9 mouse cellular contexts compared by ENCODE assay signal in genomic region chr11:120101036-120101435, GRCm38 (mm10). TPM values are rescaled to one million over a fixed set of nuclear protein-coding genes. Genes with fewer than 3 reads are reported as not detected.
DNase-seq lines count a peak whose midpoint lies in the region; ATAC-seq and TF ChIP-seq lines count a peak whose summit lies in the region.
"Had no signal": no experiment of that assay in that cellular context is flagged by ENCODE, and none has a peak within 500 bp of the region (broad histone marks: within the 10 kb centered on the region; RNA-seq: fewer than 3 reads in every experiment).

No protein-coding gene starts in this region.

- 1% methylated on average over 3 of the region's 3 CpGs for WGBS in intestine, postnatal 0 days
- 2% methylated on average over 3 of the region's 3 CpGs for WGBS in intestine, embryonic 15.5 days
- under 1% methylated on average over 3 of the region's 3 CpGs for WGBS in kidney, adult 2 months

- no peak overlapping the region for H3K4me2 ChIP-seq in intestine, postnatal 0 days (replicated peaks; ENCODE audit: low read depth)
- no peak overlapping the region for H3K4me2 ChIP-seq in intestine, embryonic 15.5 days (replicated peaks)
- H3K4me2 ChIP-seq: embryonic facial prominence, embryonic 15.5 days had no signal

- peak; percentile 94 for TF ChIP-seq CTCF in intestine, postnatal 0 days (IDR thresholded peaks at IDR 0.05; ENCODE audit: low read depth)
- peak; percentile 86 for TF ChIP-seq CTCF in kidney, adult 2 months (conservative IDR thresholded peaks at IDR 0.05; ENCODE audit: insufficient read depth, insufficient read length, low read depth, low read length)

- H3K9me3 ChIP-seq in intestine, postnatal 0 days (ENCODE audit: control insufficient read depth): no peaks in the 10 kb centered on the region
- H3K9me3 ChIP-seq in intestine, embryonic 15.5 days: no peaks in the 10 kb centered on the region
- H3K9me3 ChIP-seq: embryonic facial prominence, embryonic 15.5 days had no signal

- peaks cover 11% of the 10 kb centered on the region; the same call in 1 of the 2 replicates for H3K4me1 ChIP-seq in intestine, postnatal 0 days (replicated peaks; ENCODE audit: control insufficient read depth, insufficient read depth, low read length)
- H3K4me1 ChIP-seq in intestine, embryonic 15.5 days (replicated peaks): peaks cover 16% of the 10 kb centered on the region
- peaks cover 2% of the 10 kb centered on the region; the same call in 1 of the 2 replicates for H3K4me1 ChIP-seq in kidney, adult 2 months (ENCODE audit: control insufficient read depth, insufficient read depth, low read length)

- no peak overlapping the region for H3K27ac ChIP-seq in intestine, postnatal 0 days (ENCODE audit: low read depth, low read length)
- no peak overlapping the region for H3K27ac ChIP-seq in intestine, embryonic 15.5 days
- peak overlapping the region; percentile 27; the same call in 1 of the 2 replicates for H3K27ac ChIP-seq in kidney, adult 2 months (ENCODE audit: insufficient read depth, low read depth, low read length)
- H3K27ac ChIP-seq: embryonic facial prominence, embryonic 15.5 days had no signal

- H3K4me3 ChIP-seq in intestine, postnatal 0 days (ENCODE audit: low read depth, low read length): no peak overlapping the region
- no peak overlapping the region for H3K4me3 ChIP-seq in intestine, embryonic 15.5 days (replicated peaks)
- H3K4me3 ChIP-seq in kidney, adult 2 months (ENCODE audit: insufficient read depth, low read depth, low read length): no peak overlapping the region
- H3K4me3 ChIP-seq: embryonic facial prominence, embryonic 15.5 days had no signal

- ATAC-seq in intestine, postnatal 0 days: no peak
- ATAC-seq in intestine, embryonic 15.5 days: no peak

- H3K27me3 ChIP-seq in intestine, postnatal 0 days (replicated peaks; ENCODE audit: control insufficient read depth, insufficient read depth, low read length): no peaks in the 10 kb centered on the region
- no peaks in the 10 kb centered on the region for H3K27me3 ChIP-seq in intestine, embryonic 15.5 days (replicated peaks)
- no peaks in the 10 kb centered on the region for H3K27me3 ChIP-seq in kidney, adult 2 months (replicated peaks; ENCODE audit: control insufficient read depth, insufficient read depth, low read length)
- H3K27me3 ChIP-seq: embryonic facial prominence, embryonic 15.5 days had no signal

- DNase-seq in c-Kit-positive CD71-positive TER-119-positive erythroid progenitor cells, embryonic 14.5 days (ENCODE audit: low spot score): peak; percentile 65
- DNase-seq in frontal cortex, postnatal 36 days (ENCODE audit: low spot score in 2 of 2): peak; percentile 73 to 78
- DNase-seq in kidney, adult 2 months: peak; percentile 86
- peak; percentile 65 for DNase-seq in liver
- peak; percentile 85 for DNase-seq in naive thymus-derived CD4-positive, alpha-beta T cell, adult 2 months (ENCODE audit: low read depth)
- DNase-seq in telencephalon, adult 2 months (ENCODE audit: low read depth, low spot score): peak; percentile 41

- TF ChIP-seq POLR2A in kidney, adult 2 months (IDR thresholded peaks at IDR 0.05; ENCODE audit: low read depth, low read length): no peak

- H3K9ac ChIP-seq in intestine, postnatal 0 days (ENCODE audit: low read depth, low read length): no peak overlapping the region
- H3K9ac ChIP-seq in intestine, embryonic 15.5 days: no peak overlapping the region
- H3K9ac ChIP-seq: embryonic facial prominence, embryonic 15.5 days had no signal

- H3K36me3 ChIP-seq in intestine, postnatal 0 days (ENCODE audit: control insufficient read depth, insufficient read depth): peaks cover 37% of the 10 kb centered on the region
- H3K36me3 ChIP-seq in intestine, embryonic 15.5 days: peaks cover 20% of the 10 kb centered on the region
- no peaks in the 10 kb centered on the region; the same call in 1 of the 2 replicates for H3K36me3 ChIP-seq in kidney, adult 2 months (ENCODE audit: control insufficient read depth, insufficient read depth, low read length)

RNA-seq across cellular contexts. Expression of gene Ndufaf8, which starts 2.3 kb away (rescaled TPM):
- 153 TPM in 2 replicates for polyA plus RNA-seq in intestine, postnatal 0 days (2015; fragmentation: Nextera tagmentation; extraction: Ambion mirVana)
- polyA plus RNA-seq in intestine, embryonic 15.5 days (2015; fragmentation: Nextera tagmentation; extraction: Ambion mirVana): 90.8 and 109 TPM in 2 replicates
- 77.7 and 79.3 TPM in 2 replicates for polyA plus RNA-seq in kidney, adult 2 months (2012; rRNA removed)

RNA-seq across cellular contexts. Expression of gene Tepsin, which starts 2.5 kb away (rescaled TPM):
- polyA plus RNA-seq in intestine, postnatal 0 days (2015; fragmentation: Nextera tagmentation; extraction: Ambion mirVana): 13.5 and 15.1 TPM in 2 replicates
- polyA plus RNA-seq in intestine, embryonic 15.5 days (2015; fragmentation: Nextera tagmentation; extraction: Ambion mirVana): 15.4 and 17.7 TPM in 2 replicates
- polyA plus RNA-seq in kidney, adult 2 months (2012; rRNA removed): 28.5 and 35.6 TPM in 2 replicates

RNA-seq across cellular contexts. Expression of gene Cep131, which starts 14.4 kb away (rescaled TPM):
- 4.8 and 5.6 TPM in 2 replicates for polyA plus RNA-seq in intestine, postnatal 0 days (2015; fragmentation: Nextera tagmentation; extraction: Ambion mirVana)
- 14.2 and 19.7 TPM in 2 replicates for polyA plus RNA-seq in intestine, embryonic 15.5 days (2015; fragmentation: Nextera tagmentation; extraction: Ambion mirVana)
- 5.8 and 6.8 TPM in 2 replicates for polyA plus RNA-seq in kidney, adult 2 months (2012; rRNA removed)

RNA-seq across cellular contexts. Expression of gene Slc38a10, which starts 50.1 kb away (rescaled TPM):
- polyA plus RNA-seq in intestine, postnatal 0 days (2015; fragmentation: Nextera tagmentation; extraction: Ambion mirVana): 56.4 and 57.3 TPM in 2 replicates
- 81.8 and 88.2 TPM in 2 replicates for polyA plus RNA-seq in intestine, embryonic 15.5 days (2015; fragmentation: Nextera tagmentation; extraction: Ambion mirVana)
- polyA plus RNA-seq in kidney, adult 2 months (2012; rRNA removed): 151 and 178 TPM in 2 replicates

RNA-seq across cellular contexts. Expression of gene Aatk, which starts 54.1 kb away (rescaled TPM):
- 1.6 and 1.7 TPM in 2 replicates for polyA plus RNA-seq in intestine, postnatal 0 days (2015; fragmentation: Nextera tagmentation; extraction: Ambion mirVana)
- 3.1 and 3.4 TPM in 2 replicates for polyA plus RNA-seq in intestine, embryonic 15.5 days (2015; fragmentation: Nextera tagmentation; extraction: Ambion mirVana)
- polyA plus RNA-seq in kidney, adult 2 months (2012; rRNA removed): 5.1 and 6.8 TPM in 2 replicates
